Mouse (Mus musculus) effector memory CD4-positive, alpha-beta T cell, adult 7 months (primary cell): ENCODE data around the gene Olfr507. TPM values are rescaled to one million over a fixed set of nuclear protein-coding genes. Genes with fewer than 3 reads are reported as not detected.

ENCODE experiments used
- polyA plus RNA-seq: library from polyadenylated mRNA; unstranded; fragments of 100-300 nt; shearing (Covaris generic); gene quantifications from one replicate; pipeline ENCODE4 v1.2.1, GENCODE M21; 2017

Gene Olfr507
- polyA plus RNA-seq: not detected

DNA sequence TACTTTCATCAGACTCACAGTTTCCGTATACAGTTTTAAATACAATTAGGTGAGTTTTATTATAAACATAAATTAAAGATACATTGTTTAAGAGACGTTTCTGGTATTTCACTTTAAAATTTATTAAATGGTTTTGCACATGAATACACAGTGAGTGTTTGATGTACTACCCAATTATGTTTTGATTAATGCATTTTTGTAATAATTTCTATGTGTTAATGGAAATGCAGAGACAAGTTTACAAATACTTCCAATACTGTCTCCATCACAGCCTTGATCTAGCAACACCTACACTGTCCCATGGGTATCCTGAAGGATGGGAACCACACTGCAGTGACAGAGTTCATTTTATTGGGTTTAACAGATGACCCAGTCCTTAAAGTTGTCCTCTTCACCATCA lies at the start of gene Olfr507:
Gene Olfr507, plus strand, starts transcription at position 301 of the 400 bp plus-strand sequence.

DNA sequence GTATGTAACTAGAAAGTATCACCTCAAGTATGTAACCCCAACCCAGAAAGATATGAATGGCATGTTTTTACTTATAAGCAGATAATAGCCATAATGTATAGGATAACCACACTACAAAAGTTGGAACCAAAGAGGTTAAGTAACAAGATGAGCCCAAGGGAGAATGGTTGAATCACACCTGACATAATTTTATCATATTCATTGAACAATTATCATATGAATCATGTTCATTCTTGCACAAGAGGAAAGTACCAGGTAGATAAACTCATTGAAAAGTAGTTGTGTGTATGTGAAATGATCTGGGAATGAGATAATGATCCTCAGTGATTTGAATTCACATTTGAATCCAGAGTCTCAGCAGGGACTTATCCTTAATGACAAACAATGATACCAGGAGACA lies 11.1 kb upstream of the Olfr507 start, which contains the start of gene Olfr506:
Gene Olfr506, plus strand, starts transcription at position 301 of the 400 bp plus-strand sequence.

DNA sequence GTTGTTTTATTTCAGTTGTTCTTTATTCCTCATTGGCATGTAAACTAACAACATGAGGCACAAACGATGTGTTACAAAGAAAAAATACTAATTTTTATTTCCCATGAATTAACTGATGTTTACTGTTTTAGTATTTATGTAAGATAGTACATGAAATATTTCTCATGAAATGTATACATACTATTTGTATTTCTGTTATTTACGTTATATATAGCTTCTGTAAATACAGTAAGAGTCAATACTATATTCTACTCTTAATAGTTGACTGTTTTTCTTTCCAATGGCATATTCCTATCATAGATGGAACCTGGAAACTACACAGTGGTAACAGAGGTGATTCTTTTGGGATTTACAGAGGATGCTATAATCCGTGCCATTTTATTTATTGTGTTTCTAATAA lies 8.1 kb downstream of the Olfr507 start, which contains the start of gene Olfr508:
Gene Olfr508, plus strand, starts transcription at position 301 of the 400 bp plus-strand sequence.

DNA sequence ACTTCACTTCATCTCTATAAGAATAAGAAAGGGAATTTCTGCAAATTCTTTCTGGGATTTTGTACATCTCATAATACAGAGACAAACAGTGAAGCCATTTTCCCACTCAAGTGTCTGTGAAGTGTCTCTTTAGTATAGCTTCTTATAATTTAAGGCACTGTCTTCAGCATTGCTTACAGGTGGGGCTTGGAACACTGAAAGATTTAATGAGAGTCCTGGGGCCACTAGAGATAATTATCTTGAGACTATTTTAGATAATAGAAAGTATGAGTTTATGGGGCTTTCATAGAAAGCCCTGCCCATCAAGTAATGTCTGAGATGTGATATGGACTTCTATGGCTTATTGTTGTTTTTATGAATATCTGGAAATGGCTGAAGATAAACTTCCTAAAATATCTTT lies 30.2 kb downstream of the Olfr507 start, which contains the start of gene Olfr509:
Gene Olfr509, minus strand, starts transcription at position 101 of the 400 bp plus-strand sequence.

DNA sequence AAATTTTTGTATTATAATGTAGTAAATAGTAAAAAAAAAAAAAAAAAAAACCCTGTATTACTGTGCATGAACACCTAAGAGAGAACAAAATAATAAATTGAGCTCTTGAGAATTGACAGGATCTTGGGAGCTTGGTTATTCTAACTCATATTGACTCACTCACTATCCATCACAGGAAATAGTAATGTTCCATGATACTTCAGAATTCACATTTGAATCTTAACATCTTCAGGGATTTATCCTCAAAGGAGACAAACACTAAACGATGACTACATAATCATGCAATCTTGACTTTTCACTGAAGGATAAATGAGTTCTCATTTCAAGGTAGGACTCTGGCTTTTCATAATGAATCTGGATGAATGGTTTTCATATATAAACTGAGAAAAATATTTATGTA lies 44.5 kb downstream of the Olfr507 start, which contains the start of gene Olfr510:
Gene Olfr510, plus strand, starts transcription at position 301 of the 400 bp plus-strand sequence.

Other genes starting within 250 kb of the Olfr507 start
- not detected for gene Olfr495, start 228.6 kb upstream of the Olfr507 start, polyA plus RNA-seq
- not detected for gene Olfr497, start 201.4 kb upstream of the Olfr507 start, polyA plus RNA-seq
- not detected for gene Olfr498, start 156.5 kb upstream of the Olfr507 start, polyA plus RNA-seq
- gene Olfr502, start 96.7 kb upstream of the Olfr507 start, polyA plus RNA-seq: 0.20 TPM
- not detected for gene Olfr503, start 77.3 kb upstream of the Olfr507 start, polyA plus RNA-seq
- not detected for gene Olfr504, start 56.0 kb upstream of the Olfr507 start, polyA plus RNA-seq
- not detected for gene Olfr506, start 11.0 kb upstream of the Olfr507 start, polyA plus RNA-seq
- gene Olfr508, start 8.2 kb downstream of the Olfr507 start, polyA plus RNA-seq: not detected
- gene Olfr509, start 30.1 kb downstream of the Olfr507 start, polyA plus RNA-seq: not detected
- gene Olfr510, start 44.6 kb downstream of the Olfr507 start, polyA plus RNA-seq: not detected
- gene Olfr512, start 91.5 kb downstream of the Olfr507 start, polyA plus RNA-seq: not detected
- not detected for gene Olfr513, start 129.2 kb downstream of the Olfr507 start, polyA plus RNA-seq
- gene Olfr514, start 204.2 kb downstream of the Olfr507 start, polyA plus RNA-seq: not detected
- not detected for gene Olfr516, start 228.7 kb downstream of the Olfr507 start, polyA plus RNA-seq